Mouse (Mus musculus) heart, embryonic 16.5 days (tissue): ENCODE measurements around the gene Gabarapl1. TPM values are rescaled to one million over a fixed set of nuclear protein-coding genes. Genes with fewer than 3 reads are reported as not detected.

ENCODE experiments used
- ATAC-seq: fragments of 200-750 bp; cut with Nextera tagmentation; replicated peaks from 2 replicates; pipeline ENCODE4 v1.8.0; 2017; ENCODE audit warnings: moderate number of reproducible peaks; ENCODE audit not compliant: insufficient read depth, low FRiP score; ENCODE audit errors: extremely low read depth
- H3K27ac ChIP-seq: fragments of 300-500 bp; sonication (generic); 2 replicates; pipeline ENCODE4 v1.5.1; 2014; ENCODE audit warnings: mild to moderate bottlenecking, low read length, control low read depth, moderate library complexity
- H3K27me3 ChIP-seq: fragments of 300-500 bp; sonication (generic); 2 replicates; pipeline ENCODE4 v1.6.1; 2014; ENCODE audit warnings: low read length, mixed read lengths; ENCODE audit not compliant: control insufficient read depth, insufficient read depth
- H3K36me3 ChIP-seq: fragments of 300-500 bp; sonication (generic); 2 replicates; pipeline ENCODE4 v1.6.1; 2014; ENCODE audit not compliant: control insufficient read depth, insufficient read depth
- H3K4me1 ChIP-seq: fragments of 300-500 bp; sonication (generic); 2 replicates; pipeline ENCODE4 v1.6.1; 2014; ENCODE audit warnings: low read length, mixed read lengths; ENCODE audit not compliant: control insufficient read depth, insufficient read depth
- H3K4me2 ChIP-seq: fragments of 300-500 bp; sonication (generic); 2 replicates; pipeline ENCODE4 v1.6.1; 2014; ENCODE audit warnings: low read depth, mild to moderate bottlenecking, control low read depth, low read length
- H3K4me3 ChIP-seq: fragments of 300-500 bp; sonication (generic); 2 replicates; pipeline ENCODE4 v1.5.1; 2014; ENCODE audit warnings: mild to moderate bottlenecking, control low read depth, low read length
- H3K9ac ChIP-seq: fragments of 300-500 bp; sonication (generic); 2 replicates; pipeline ENCODE4 v1.6.1; 2014; ENCODE audit warnings: low read length, control low read depth
- H3K9me3 ChIP-seq: fragments of 300-500 bp; sonication (generic); replicated peaks from 2 replicates; pipeline ENCODE4 v1.6.1; 2016; ENCODE audit warnings: low read length; ENCODE audit not compliant: control insufficient read depth
- WGBS: fragments of 180-500 bp; shearing (Covaris S2); extraction: QIAGEN DNeasy Blood & Tissue Kit; methylation state at CpG from one replicate; pipeline ENCODE4 v1.1.7; 2014; 5-methylcytosine and 5-hydroxymethylcytosine counted together
- polyA plus RNA-seq: library from polyadenylated mRNA; unstranded; fragments of >200 nt; fragmentation: Nextera tagmentation; extraction: Ambion mirVana; gene quantifications from 2 replicates; pipeline ENCODE4 v1.2.1, GENCODE M21; 2015

The Gabarapl1 gene
- polyA plus RNA-seq, 1 experiment from 2014 or later: 39.7 TPM

DNA sequence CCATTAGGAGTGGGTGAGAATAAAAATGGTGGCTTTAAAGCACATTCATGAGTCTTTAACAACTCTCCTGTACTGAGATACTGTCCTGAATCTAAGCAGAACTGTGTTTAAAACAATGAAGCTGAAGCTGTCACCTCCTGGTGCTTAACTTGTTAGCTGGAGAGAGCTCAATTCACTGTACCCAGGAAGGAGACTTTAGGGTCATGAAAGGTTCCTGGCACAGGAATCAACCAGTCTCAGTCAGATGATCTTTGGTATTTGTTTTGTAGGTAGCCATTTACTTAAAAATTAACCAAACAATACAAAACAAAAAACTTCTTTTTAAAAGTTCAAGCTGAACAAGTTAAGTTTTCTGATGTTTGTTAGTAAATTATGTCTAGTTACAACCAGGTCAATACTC, 2.7 kb upstream of the Gabarapl1 start:
- Histone ChIP-seq H3K9ac (no peak overlapping the region), H3K4me3 (no peak overlapping the region), H3K27ac (no peak overlapping the region), H3K9me3 (no peaks in the 10 kb centered on the region), H3K4me1 (peaks cover 18% of the 10 kb centered on the region), H3K4me2 (no peak overlapping the region), H3K36me3 (no peaks in the 10 kb centered on the region), H3K27me3 (no peaks in the 10 kb centered on the region)
- no peak for ATAC-seq

DNA sequence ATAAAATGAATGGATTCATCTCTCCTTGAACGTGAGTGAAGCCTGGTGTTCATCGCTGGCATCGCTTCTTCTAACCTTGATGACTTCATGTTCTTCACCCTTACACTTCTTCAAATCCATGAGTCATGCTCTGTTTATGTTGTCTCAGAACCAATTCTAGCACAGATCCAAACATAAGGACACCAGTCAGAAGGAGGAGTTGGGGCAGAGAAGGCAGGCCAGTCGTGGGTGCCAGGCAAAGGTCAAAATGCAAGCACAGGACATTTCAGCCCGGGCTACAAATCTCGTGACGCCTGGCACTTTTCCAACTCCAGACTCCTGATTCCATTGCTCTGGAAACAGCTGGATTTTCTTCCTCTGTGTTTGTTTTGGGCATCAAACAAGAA, 411 bp upstream of the Gabarapl1 start:
- H3K9ac ChIP-seq: peak overlapping the region; percentile 78

DNA sequence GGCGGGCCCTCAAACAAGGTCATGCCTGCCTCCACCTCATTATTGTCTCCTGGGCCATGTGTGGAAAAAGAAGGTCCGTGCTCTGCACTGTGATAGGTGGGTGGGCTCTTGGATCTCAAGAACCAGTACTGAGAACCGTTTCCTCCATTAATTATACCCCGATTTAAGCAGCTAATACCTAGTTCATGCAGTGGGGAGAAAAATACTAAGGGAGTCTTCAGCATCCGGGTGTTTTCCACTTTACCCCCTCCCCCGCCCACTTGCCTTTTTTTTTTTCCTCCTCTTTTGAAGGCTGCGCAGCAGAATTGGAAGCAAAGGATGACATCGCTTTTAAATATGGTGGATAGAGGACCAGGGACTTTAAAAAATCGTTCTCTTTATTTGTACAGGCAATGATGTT, 1.1 kb downstream of the Gabarapl1 start:
- peak overlapping the region; percentile 71 for H3K4me3 ChIP-seq
- WGBS: 15% methylated on average over 9 of the region's 9 CpGs
- peaks cover 25% of the 10 kb centered on the region for H3K4me1 ChIP-seq
- no peaks in the 10 kb centered on the region for H3K27me3 ChIP-seq
- peak overlapping the region; percentile 88 for H3K4me2 ChIP-seq
- peak overlapping the region; percentile 67 for H3K27ac ChIP-seq
- H3K9ac ChIP-seq: peak overlapping the region; percentile 78
- no peaks in the 10 kb centered on the region for H3K9me3 ChIP-seq
- ATAC-seq: no peak
- H3K36me3 ChIP-seq: peaks cover 12% of the 10 kb centered on the region

More for the DNA sequence above, 411 bp upstream of the Gabarapl1 start:
- WGBS: 30% methylated on average over 7 of the region's 7 CpGs
- peaks cover 25% of the 10 kb centered on the region for H3K4me1 ChIP-seq
- peak overlapping the region; percentile 88 for H3K4me2 ChIP-seq
- H3K9me3 ChIP-seq: no peaks in the 10 kb centered on the region
- no peak for ATAC-seq
- peak overlapping the region; percentile 71 for H3K4me3 ChIP-seq
- no peaks in the 10 kb centered on the region for H3K27me3 ChIP-seq
- H3K27ac ChIP-seq: peak overlapping the region; percentile 67; the same call in 1 of the 2 replicates
- H3K36me3 ChIP-seq: no peaks in the 10 kb centered on the region; the same call in 1 of the 2 replicates

DNA sequence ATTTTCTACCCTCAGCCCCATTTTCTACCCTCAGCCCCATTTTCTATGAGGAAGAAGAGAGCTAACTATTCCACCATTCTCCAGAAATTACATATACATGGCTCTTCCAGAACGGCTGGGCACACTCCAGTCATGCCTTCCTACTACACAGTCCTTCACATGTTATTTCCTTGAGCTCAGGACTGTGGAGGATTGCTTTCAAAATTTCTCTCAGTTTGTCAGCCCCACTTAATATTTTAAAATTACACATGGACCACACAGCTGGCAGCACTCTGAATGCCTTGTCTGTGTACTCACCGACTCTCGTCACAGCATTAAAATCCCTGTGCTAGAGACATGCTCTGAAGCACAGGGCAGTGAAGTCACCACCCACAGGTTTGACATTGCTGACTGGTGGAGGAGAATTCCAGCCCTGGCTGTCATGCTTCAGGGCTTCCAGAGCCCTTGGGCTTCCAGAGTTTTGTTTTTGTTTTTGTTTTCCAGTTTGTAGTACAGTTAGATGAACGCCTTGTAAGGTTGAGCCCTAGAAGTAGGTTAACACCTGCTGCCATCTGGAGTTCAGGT, 1.7 kb downstream of the Gabarapl1 start:
- peaks cover 25% of the 10 kb centered on the region for H3K4me1 ChIP-seq
- no peak for ATAC-seq
- peak overlapping the region; percentile 78 for H3K9ac ChIP-seq
- peak overlapping the region; percentile 88 for H3K4me2 ChIP-seq
- WGBS: 43% methylated on average over 4 of the region's 4 CpGs
- H3K36me3 ChIP-seq: peaks cover 18% of the 10 kb centered on the region
- no peaks in the 10 kb centered on the region for H3K27me3 ChIP-seq
- H3K4me3 ChIP-seq: peak overlapping the region; percentile 71
- H3K27ac ChIP-seq: peak overlapping the region; percentile 11
- no peaks in the 10 kb centered on the region for H3K9me3 ChIP-seq

DNA sequence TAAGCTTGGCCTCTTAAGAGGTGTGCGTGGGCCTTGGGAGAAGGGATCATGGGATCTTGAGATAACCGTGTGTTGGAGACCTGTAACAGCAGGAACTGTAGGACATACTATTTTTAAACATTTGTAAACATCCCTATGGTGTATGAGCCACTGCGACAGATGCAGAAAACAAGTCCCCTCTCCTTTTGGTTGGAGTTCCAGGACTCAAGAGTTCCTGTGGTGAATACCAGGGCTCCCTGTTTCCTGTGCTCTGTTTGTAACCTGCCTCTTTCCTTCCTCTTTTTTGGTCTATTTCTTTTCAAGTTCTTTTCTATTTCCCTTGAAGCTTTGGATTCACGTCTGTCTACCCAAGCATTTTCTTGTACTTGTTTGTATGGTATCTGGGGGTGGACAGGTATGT, 2.8 kb downstream of the Gabarapl1 start:
- Histone ChIP-seq H3K36me3 (peaks cover 27% of the 10 kb centered on the region), H3K9me3 (no peaks in the 10 kb centered on the region), H3K9ac (no peak overlapping the region), H3K27ac (no peak overlapping the region), H3K4me2 (peak overlapping the region; percentile 88; the same call in 1 of the 2 replicates), H3K27me3 (no peaks in the 10 kb centered on the region), H3K4me1 (peaks cover 25% of the 10 kb centered on the region), H3K4me3 (no peak overlapping the region; the same call in 1 of the 2 replicates)
- ATAC-seq: no peak
- 35% methylated on average over 4 of the region's 4 CpGs for WGBS

DNA sequence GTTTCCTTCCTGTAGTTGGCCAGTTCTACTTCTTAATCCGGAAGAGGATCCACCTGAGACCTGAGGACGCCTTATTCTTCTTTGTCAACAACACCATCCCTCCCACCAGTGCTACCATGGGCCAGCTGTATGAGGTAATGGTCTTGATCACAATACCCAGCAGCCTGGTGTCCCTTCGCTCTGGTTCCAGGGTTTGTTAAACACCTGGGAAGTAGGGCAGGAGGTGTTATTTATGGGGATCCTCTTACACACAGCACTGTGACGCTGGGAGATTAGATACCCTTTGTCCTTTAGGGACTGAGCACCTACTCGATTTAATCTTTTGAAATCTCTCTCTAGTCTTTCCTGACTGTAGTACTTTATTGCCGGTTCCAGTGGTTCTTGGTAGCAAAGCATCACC, 5.6 kb downstream of the Gabarapl1 start:
- 82% methylated on average over 6 of the region's 6 CpGs for WGBS
- Histone ChIP-seq H3K4me1 (peaks cover 21% of the 10 kb centered on the region), H3K4me2 (no peak overlapping the region), H3K27me3 (no peaks in the 10 kb centered on the region), H3K9ac (no peak overlapping the region), H3K36me3 (peaks cover 39% of the 10 kb centered on the region), H3K9me3 (no peaks in the 10 kb centered on the region), H3K27ac (no peak overlapping the region), H3K4me3 (no peak overlapping the region)
- ATAC-seq: no peak

DNA sequence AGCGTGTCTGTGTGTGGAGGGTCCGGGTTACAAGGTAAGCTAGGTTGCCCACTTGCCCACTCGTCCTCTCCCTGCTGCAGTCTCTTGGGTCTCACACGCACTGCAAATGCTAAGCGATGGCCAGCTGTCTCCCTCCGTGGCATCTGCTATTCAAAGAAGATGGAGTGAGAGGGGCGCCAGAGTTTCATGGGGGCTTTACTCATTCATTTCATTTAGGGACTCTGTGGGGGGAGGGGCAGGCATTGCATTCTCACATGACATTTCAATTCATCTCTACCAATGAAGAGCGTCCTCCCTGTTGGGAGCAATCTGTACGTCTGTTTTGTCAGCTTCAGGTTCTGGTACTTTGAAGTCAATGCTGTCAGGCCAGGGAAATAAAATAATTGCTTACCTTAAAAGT, 9.0 kb downstream of the Gabarapl1 start:
- Histone ChIP-seq H3K9ac (no peak overlapping the region), H3K4me3 (no peak overlapping the region), H3K4me2 (no peak overlapping the region), H3K9me3 (no peaks in the 10 kb centered on the region), H3K4me1 (peaks cover 5% of the 10 kb centered on the region), H3K36me3 (peaks cover 39% of the 10 kb centered on the region), H3K27ac (no peak overlapping the region), H3K27me3 (no peaks in the 10 kb centered on the region)
- WGBS: 82% methylated on average over 9 of the region's 9 CpGs
- ATAC-seq: no peak

DNA sequence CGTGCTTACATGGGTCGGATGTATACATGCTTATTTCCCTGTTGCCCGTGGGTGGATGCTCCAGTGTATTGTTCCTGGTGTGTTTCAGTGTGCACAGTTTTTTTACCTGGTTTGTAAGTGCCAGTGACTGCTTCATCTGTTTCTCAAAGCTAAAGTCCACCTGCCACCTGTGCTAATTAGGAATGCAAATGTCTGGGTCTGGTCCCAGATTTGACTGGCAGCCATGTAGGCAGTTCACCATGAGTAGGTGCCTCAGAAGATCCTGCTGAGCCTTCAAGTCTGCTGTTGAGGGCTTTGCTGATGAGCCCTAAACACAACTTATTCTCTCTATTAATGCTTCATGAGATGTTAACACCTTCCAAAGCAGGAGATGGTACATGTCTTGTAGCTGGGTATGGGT, 9.6 kb downstream of the Gabarapl1 start:
- Histone ChIP-seq H3K27ac (no peak overlapping the region), H3K4me3 (no peak overlapping the region), H3K4me2 (no peak overlapping the region), H3K27me3 (no peaks in the 10 kb centered on the region), H3K4me1 (peaks cover 5% of the 10 kb centered on the region), H3K36me3 (peaks cover 39% of the 10 kb centered on the region), H3K9ac (no peak overlapping the region), H3K9me3 (no peaks in the 10 kb centered on the region)
- 88% methylated on average over 3 of the region's 3 CpGs for WGBS
- no peak for ATAC-seq

DNA sequence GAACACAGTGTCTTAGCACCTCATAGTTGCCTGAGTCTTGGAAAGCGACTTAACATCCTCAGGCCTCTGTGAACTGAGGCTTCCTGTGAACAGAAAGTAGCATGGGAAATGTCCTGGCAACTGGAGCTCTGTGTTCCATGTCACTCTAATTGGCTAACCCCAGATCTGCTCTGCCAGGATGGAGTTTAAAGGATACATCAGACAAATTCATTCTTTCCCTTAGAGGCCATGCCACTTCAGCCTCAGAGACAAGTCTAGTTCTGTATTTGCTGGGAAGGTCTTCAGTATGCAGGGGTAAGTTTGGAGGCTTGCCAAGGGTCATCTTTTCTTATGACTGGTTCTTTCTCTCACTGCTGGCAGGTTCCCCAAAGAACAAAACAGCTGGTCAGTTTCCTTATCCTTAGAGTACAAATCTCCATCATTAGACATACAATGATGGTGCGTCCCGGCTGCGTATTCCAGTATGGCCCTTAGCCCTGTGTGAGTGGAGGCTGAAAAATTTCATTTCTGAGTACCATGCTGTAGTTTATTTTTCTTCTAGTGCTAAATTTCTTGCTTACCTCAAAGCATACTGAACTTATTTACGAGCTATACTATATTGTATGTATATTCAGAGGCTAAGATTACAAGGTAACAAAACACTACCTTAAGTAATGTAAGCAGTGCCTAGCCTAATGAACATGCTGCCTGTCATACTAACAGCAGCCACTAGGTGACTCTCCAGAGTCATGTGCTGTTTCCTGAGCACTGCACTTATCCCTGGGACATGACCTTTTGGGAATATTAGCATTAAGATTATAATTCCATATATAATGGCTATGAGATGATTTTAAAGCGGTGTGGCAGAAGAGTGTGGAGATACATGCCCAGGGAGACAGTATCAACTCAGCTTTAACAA, 11.0 kb downstream of the Gabarapl1 start:
- H3K9ac ChIP-seq: no peak overlapping the region
- H3K27me3 ChIP-seq: no peaks in the 10 kb centered on the region
- no peak for ATAC-seq
- no peak overlapping the region for H3K4me2 ChIP-seq
- peak overlapping the region; percentile 37; the same call in 1 of the 2 replicates for H3K27ac ChIP-seq
- 52% methylated on average over 6 of the region's 6 CpGs for WGBS
- H3K36me3 ChIP-seq: peaks cover 29% of the 10 kb centered on the region
- no peaks in the 10 kb centered on the region for H3K9me3 ChIP-seq
- H3K4me1 ChIP-seq: peaks cover 5% of the 10 kb centered on the region
- no peak overlapping the region for H3K4me3 ChIP-seq
